Comparison of ENCODE assay signal across 8 mouse cellular contexts in genomic region chr17:56664333-56664732, GRCm38 (mm10). TPM values are rescaled to one million over a fixed set of nuclear protein-coding genes. Genes with fewer than 3 reads are reported as not detected.
DNase-seq lines count a peak whose midpoint lies in the region; ATAC-seq lines count a peak whose summit lies in the region.

No protein-coding gene starts in this region.

- H3K36me3 ChIP-seq in heart, embryonic 16.5 days (ENCODE audit: control insufficient read depth, insufficient read depth), result no peaks in the 10 kb centered on the region
- H3K36me3 ChIP-seq in embryonic facial prominence, embryonic 15.5 days, result no peaks in the 10 kb centered on the region

- DNase-seq in heart, postnatal 25 days (ENCODE audit: low spot score), result no peak
- peak; percentile 11 for DNase-seq in NIH3T3 (ENCODE audit: low read depth)
- peak; percentile 31 to 53 for DNase-seq in lung, postnatal 4 days
- no peak for DNase-seq in left cerebral cortex, adult 8-10 months (ENCODE audit: low spot score in 2 of 2)
- no peak for DNase-seq in right cerebral cortex, postnatal 25 days
- no peak for DNase-seq in urinary bladder, postnatal 14 days (ENCODE audit: low spot score)

- H3K9ac ChIP-seq in heart, embryonic 16.5 days (ENCODE audit: low read length), result no peak overlapping the region
- no peak overlapping the region for H3K9ac ChIP-seq in embryonic facial prominence, embryonic 15.5 days

- intact Hi-C loops in heart, postnatal 25 days (cut with DNase I), result no loop called here

- no peak overlapping the region for H3K4me3 ChIP-seq in heart, embryonic 16.5 days (ENCODE audit: low read length)
- no peak overlapping the region for H3K4me3 ChIP-seq in embryonic facial prominence, embryonic 15.5 days (replicated peaks)

- H3K27me3 ChIP-seq in heart, embryonic 16.5 days (ENCODE audit: control insufficient read depth, insufficient read depth, low read length), result peaks cover 5% of the 10 kb centered on the region; the same call in 1 of the 2 replicates
- peaks cover 8% of the 10 kb centered on the region for H3K27me3 ChIP-seq in embryonic facial prominence, embryonic 15.5 days

- H3K9me3 ChIP-seq in heart, embryonic 16.5 days (replicated peaks; ENCODE audit: control insufficient read depth, low read length), result no peaks in the 10 kb centered on the region
- no peaks in the 10 kb centered on the region for H3K9me3 ChIP-seq in embryonic facial prominence, embryonic 15.5 days (replicated peaks)

- peaks cover 3% of the 10 kb centered on the region for H3K4me1 ChIP-seq in heart, embryonic 16.5 days (ENCODE audit: control insufficient read depth, insufficient read depth, low read length)
- peaks cover 19% of the 10 kb centered on the region for H3K4me1 ChIP-seq in embryonic facial prominence, embryonic 15.5 days

- peak overlapping the region; percentile 40 for H3K4me2 ChIP-seq in heart, embryonic 16.5 days (ENCODE audit: low read depth, low read length)
- peak overlapping the region; percentile 31; the same call in 1 of the 2 replicates for H3K4me2 ChIP-seq in embryonic facial prominence, embryonic 15.5 days (replicated peaks)

- 8% methylated on average over 10 of the region's 10 CpGs for WGBS in heart, embryonic 16.5 days
- 8% methylated on average over 10 of the region's 10 CpGs for WGBS in embryonic facial prominence, embryonic 15.5 days

- H3K27ac ChIP-seq in heart, embryonic 16.5 days (ENCODE audit: low read length), result no peak overlapping the region
- H3K27ac ChIP-seq in embryonic facial prominence, embryonic 15.5 days (replicated peaks), result no peak overlapping the region

- ATAC-seq in heart, embryonic 16.5 days (replicated peaks; ENCODE audit: extremely low read depth, insufficient read depth, low FRiP score), result no peak
- peak; percentile 48; the same call in 1 of the 2 replicates for ATAC-seq in embryonic facial prominence, embryonic 15.5 days (ENCODE audit: insufficient number of reproducible peaks, low FRiP score, low TSS enrichment, low read depth)

RNA-seq across cellular contexts. Expression of gene Ranbp3, which starts 8.8 kb away (rescaled TPM):
- 63.1 and 64.3 TPM in 2 replicates for polyA plus RNA-seq in heart, embryonic 16.5 days (2015; fragmentation: Nextera tagmentation; extraction: Ambion mirVana)
- 10 to 100 TPM; 35.7 to 37.5 TPM for total RNA-seq in heart, postnatal 25 days (2021)
- polyA plus RNA-seq in embryonic facial prominence, embryonic 15.5 days (2015; fragmentation: Nextera tagmentation; extraction: Ambion mirVana), result 90.4 and 91.7 TPM in 2 replicates
- total RNA-seq in left cerebral cortex, adult 8-10 months (2022), result 10 to 100 TPM; 85.9 to 91.2 (median 88.2) TPM

RNA-seq across cellular contexts. Expression of gene Catsperd, which starts 36.4 kb away (rescaled TPM):
- polyA plus RNA-seq in heart, embryonic 16.5 days (2015; fragmentation: Nextera tagmentation; extraction: Ambion mirVana), result 0.29 and 0.31 TPM in 2 replicates
- not detected for total RNA-seq in heart, postnatal 25 days (2021)
- 0.45 and 1.0 TPM in 2 replicates for polyA plus RNA-seq in embryonic facial prominence, embryonic 15.5 days (2015; fragmentation: Nextera tagmentation; extraction: Ambion mirVana)
- total RNA-seq in left cerebral cortex, adult 8-10 months (2022), result 1 to 10 TPM in 2 of 4 experiments, under 1 TPM in 2; 0.79 to 1.7 (median 1.0) TPM

RNA-seq across cellular contexts. Expression of gene Lonp1, which starts 37.6 kb away (rescaled TPM):
- 60.7 and 62.5 TPM in 2 replicates for polyA plus RNA-seq in heart, embryonic 16.5 days (2015; fragmentation: Nextera tagmentation; extraction: Ambion mirVana)
- 100 to 1,000 TPM; 107 to 112 TPM for total RNA-seq in heart, postnatal 25 days (2021)
- 49.7 and 50.5 TPM in 2 replicates for polyA plus RNA-seq in embryonic facial prominence, embryonic 15.5 days (2015; fragmentation: Nextera tagmentation; extraction: Ambion mirVana)
- total RNA-seq in left cerebral cortex, adult 8-10 months (2022), result 10 to 100 TPM; 52.3 to 61.3 (median 59.0) TPM

RNA-seq across cellular contexts. Expression of gene Rpl36, which starts 51.1 kb away (rescaled TPM):
- 1,106 and 1,159 TPM in 2 replicates for polyA plus RNA-seq in heart, embryonic 16.5 days (2015; fragmentation: Nextera tagmentation; extraction: Ambion mirVana)
- 100 to 1,000 TPM; 692 to 724 TPM for total RNA-seq in heart, postnatal 25 days (2021)
- polyA plus RNA-seq in embryonic facial prominence, embryonic 15.5 days (2015; fragmentation: Nextera tagmentation; extraction: Ambion mirVana), result 1,900 and 1,905 TPM in 2 replicates
- total RNA-seq in left cerebral cortex, adult 8-10 months (2022), result 100 to 1,000 TPM; 351 to 461 (median 392) TPM

RNA-seq across cellular contexts. Expression of gene Ndufa11, which starts 53.2 kb away (rescaled TPM):
- polyA plus RNA-seq in heart, embryonic 16.5 days (2015; fragmentation: Nextera tagmentation; extraction: Ambion mirVana), result 1,043 and 1,129 TPM in 2 replicates
- total RNA-seq in heart, postnatal 25 days (2021), result 100 to 1,000 TPM; 913 to 934 TPM
- 422 and 425 TPM in 2 replicates for polyA plus RNA-seq in embryonic facial prominence, embryonic 15.5 days (2015; fragmentation: Nextera tagmentation; extraction: Ambion mirVana)
- 100 to 1,000 TPM; 185 to 224 (median 208) TPM for total RNA-seq in left cerebral cortex, adult 8-10 months (2022)

Comparison
In these comparisons a context has a peak if more than half of its experiments do, and no peak if none do; other contexts are left out.
1. DNase-seq: peak in NIH3T3 (single experiment) and lung, postnatal 4 days (2 of 2); none in heart, postnatal 25 days (single experiment), left cerebral cortex, adult 8-10 months (0 of 2), right cerebral cortex, postnatal 25 days (single experiment) and urinary bladder, postnatal 14 days (single experiment).